Mouse (Mus musculus) forebrain, embryonic 13.5 days (tissue): ENCODE measurements around the gene Ldlr. TPM values are rescaled to one million over a fixed set of nuclear protein-coding genes. Genes with fewer than 3 reads are reported as not detected.
"Not testable (repeated sequence)": the region's sequence is repeated elsewhere in the genome, so short reads cannot be mapped to it uniquely, and the experiment has no call there.

Experiments
- ATAC-seq: fragments of 200-750 bp; cut with Nextera tagmentation; 2 replicates; pipeline ENCODE4 v1.8.0; 2017
- H3K27ac ChIP-seq: fragments of 300-500 bp; sonication (generic); 2 replicates; pipeline ENCODE4 v1.5.1; 2015; ENCODE audit warnings: inconsistent platforms, mild to moderate bottlenecking, moderate library complexity
- H3K27me3 ChIP-seq: fragments of 300-500 bp; sonication (generic); 2 replicates; pipeline ENCODE4 v1.6.1; 2015; ENCODE audit warnings: mild to moderate bottlenecking, inconsistent platforms
- H3K36me3 ChIP-seq: fragments of 300-500 bp; sonication (generic); 2 replicates; pipeline ENCODE4 v1.6.1; 2015; ENCODE audit warnings: mild to moderate bottlenecking, inconsistent platforms; ENCODE audit not compliant: poor library complexity, severe bottlenecking
- H3K4me1 ChIP-seq: fragments of 300-500 bp; sonication (generic); 2 replicates; pipeline ENCODE4 v1.6.1; 2015; ENCODE audit warnings: inconsistent platforms
- H3K4me2 ChIP-seq: fragments of 300-500 bp; sonication (generic); 2 replicates; pipeline ENCODE4 v1.6.1; 2015; ENCODE audit warnings: inconsistent platforms, mild to moderate bottlenecking, moderate library complexity
- H3K4me3 ChIP-seq: fragments of 300-500 bp; sonication (generic); 2 replicates; pipeline ENCODE4 v1.5.1; 2015; ENCODE audit warnings: mild to moderate bottlenecking, inconsistent platforms
- H3K9ac ChIP-seq: fragments of 300-500 bp; sonication (generic); 2 replicates; pipeline ENCODE4 v1.6.1; 2015; ENCODE audit warnings: mild to moderate bottlenecking, inconsistent platforms
- H3K9me3 ChIP-seq: fragments of 300-500 bp; sonication (generic); replicated peaks from 2 replicates; pipeline ENCODE4 v1.6.1; 2016; ENCODE audit warnings: inconsistent platforms
- WGBS: fragments of 180-500 bp; shearing (Covaris S2); methylation state at CpG from one replicate; pipeline ENCODE4 v1.1.7; 2015; 5-methylcytosine and 5-hydroxymethylcytosine counted together
- polyA plus RNA-seq: library from polyadenylated mRNA; unstranded; fragments of >200 nt; fragmentation: Nextera tagmentation; extraction: Ambion mirVana; gene quantifications from 2 replicates; pipeline ENCODE4 v1.2.1, GENCODE M21; 2015

Ldlr gene
- polyA plus RNA-seq, 1 experiment from 2014 or later: 21.2 TPM

DNA sequence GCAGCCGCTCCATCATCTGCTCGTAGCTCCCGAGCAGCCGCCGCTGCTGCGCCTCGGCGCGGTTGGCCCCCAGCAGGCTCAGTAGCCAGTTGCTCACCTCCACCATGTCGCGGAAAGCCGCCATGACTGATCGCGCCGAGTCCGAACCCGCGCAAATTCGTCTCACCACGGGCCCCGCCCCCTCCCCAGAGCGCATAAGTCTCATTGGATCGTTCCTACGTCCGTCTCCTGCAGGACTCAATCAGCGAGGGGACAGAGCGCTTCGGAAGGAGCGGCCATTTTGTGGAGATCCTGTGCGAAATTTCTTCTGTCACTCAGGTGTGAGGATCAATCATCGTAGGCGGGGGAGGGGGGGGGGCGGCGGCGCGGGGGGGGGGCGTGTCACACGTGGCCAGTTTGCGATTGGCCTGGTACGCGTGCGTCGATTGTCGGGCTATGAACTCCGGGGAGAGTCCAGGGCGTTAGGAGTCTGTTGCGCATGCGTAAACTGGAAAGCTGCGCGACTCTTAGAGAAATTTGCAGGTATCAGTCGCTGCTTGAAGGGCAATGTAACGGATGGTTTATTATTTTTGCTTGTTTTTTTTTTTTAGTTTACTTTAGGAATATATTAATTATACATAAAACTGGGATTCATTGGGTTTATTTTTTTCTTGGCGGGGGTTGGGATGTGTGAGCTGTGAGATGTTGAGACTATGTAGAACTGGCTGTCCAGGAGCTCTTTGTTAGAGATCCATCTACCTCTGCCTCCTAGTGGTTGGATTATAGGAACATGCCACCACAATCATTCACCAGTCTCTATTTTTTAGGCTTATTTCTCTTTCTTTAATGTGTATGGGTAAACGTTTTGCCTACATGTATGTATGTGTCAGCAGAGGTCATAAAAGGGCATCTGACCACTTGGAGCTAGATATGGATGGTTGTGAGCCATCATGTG is 37.1 kb downstream of the Ldlr start, which contains the start of gene Spc24:
Gene Spc24, minus strand, starts transcription at position 149 of the 934 bp plus-strand sequence.
- Histone ChIP-seq H3K36me3 (peaks cover 23% of the 10 kb centered on the region), H3K27ac (peak within 1 kb of the TSS; percentile 65), H3K4me3 (peak within 1 kb of the TSS; percentile 81), H3K9me3 (no peaks in the 10 kb centered on the region), H3K27me3 (no peaks in the 10 kb centered on the region), H3K4me2 (peak within 1 kb of the TSS; percentile 80), H3K9ac (peak within 1 kb of the TSS; percentile 81), H3K4me1 (peaks cover 16% of the 10 kb centered on the region)
- peak; percentile 97 for ATAC-seq
- WGBS: under 1% methylated on average over 49 of the region's 54 CpGs

- Histone ChIP-seq H3K4me3 (no peak overlapping the region), H3K4me1 (peaks cover 16% of the 10 kb centered on the region), H3K27me3 (no peaks in the 10 kb centered on the region), H3K9ac (no peak overlapping the region), H3K4me2 (no peak overlapping the region), H3K9me3 (no peaks in the 10 kb centered on the region), H3K27ac (no peak overlapping the region), H3K36me3 (peaks cover 8% of the 10 kb centered on the region)
- ATAC-seq: no peak
Measured at GRCm38 (mm10) chr9:21762135-21762534, 38.9 kb downstream of the Ldlr start.

- peaks cover 16% of the 10 kb centered on the region for H3K4me1 ChIP-seq
- H3K4me2 ChIP-seq: no peak overlapping the region
- H3K9ac ChIP-seq: no peak overlapping the region
- no peaks in the 10 kb centered on the region for H3K27me3 ChIP-seq
- ATAC-seq: no peak
- H3K4me3 ChIP-seq: no peak overlapping the region
- WGBS: 93% methylated on average over 6 of the region's 6 CpGs
- no peak overlapping the region for H3K27ac ChIP-seq
- H3K36me3 ChIP-seq: no peaks in the 10 kb centered on the region
- H3K9me3 ChIP-seq: no peaks in the 10 kb centered on the region
Measured at GRCm38 (mm10) chr9:21764084-21764999, 41.1 kb downstream of the Ldlr start.

DNA sequence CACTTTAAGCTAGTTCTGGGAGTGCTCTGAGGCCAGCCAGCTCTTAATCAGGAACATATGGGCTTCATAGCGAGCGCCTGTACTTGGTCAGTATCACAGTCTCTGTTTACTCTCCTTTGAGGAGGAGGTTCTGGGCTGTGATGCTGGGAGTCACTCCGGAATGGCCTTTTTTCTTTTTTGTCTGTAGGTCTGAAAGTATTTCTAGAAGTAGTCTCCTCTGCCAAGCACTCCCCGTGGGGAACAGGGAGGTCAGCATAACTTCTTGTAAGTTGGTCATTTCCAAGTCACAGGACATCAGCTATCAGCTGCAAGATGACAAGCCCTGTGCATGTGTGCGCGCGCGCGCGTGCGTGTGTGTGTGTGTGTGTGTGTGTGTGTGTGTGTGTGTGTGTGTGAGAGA is 44.6 kb downstream of the Ldlr start:
- no peak overlapping the region for H3K4me2 ChIP-seq
- no peak for ATAC-seq
- no peak overlapping the region for H3K4me3 ChIP-seq
- H3K9me3 ChIP-seq: no peaks in the 10 kb centered on the region
- no peak overlapping the region for H3K27ac ChIP-seq
- H3K36me3 ChIP-seq: no peaks in the 10 kb centered on the region
- 85% methylated on average over 11 of the region's 11 CpGs for WGBS
- H3K9ac ChIP-seq: no peak overlapping the region
- H3K4me1 ChIP-seq: peaks cover 10% of the 10 kb centered on the region
- no peaks in the 10 kb centered on the region for H3K27me3 ChIP-seq

- Histone ChIP-seq H3K27ac (peak overlapping the region; percentile 74), H3K27me3 (no peaks in the 10 kb centered on the region), H3K4me2 (no peak overlapping the region), H3K9ac (peak overlapping the region; percentile 16; the same call in 1 of the 2 replicates), H3K36me3 (no peaks in the 10 kb centered on the region), H3K4me3 (no peak overlapping the region), H3K4me1 (peaks cover 10% of the 10 kb centered on the region), H3K9me3 (no peaks in the 10 kb centered on the region)
- no peak for ATAC-seq
- 64% methylated on average over 13 of the region's 13 CpGs for WGBS
Measured at GRCm38 (mm10) chr9:21768511-21769411, 45.5 kb downstream of the Ldlr start.

DNA sequence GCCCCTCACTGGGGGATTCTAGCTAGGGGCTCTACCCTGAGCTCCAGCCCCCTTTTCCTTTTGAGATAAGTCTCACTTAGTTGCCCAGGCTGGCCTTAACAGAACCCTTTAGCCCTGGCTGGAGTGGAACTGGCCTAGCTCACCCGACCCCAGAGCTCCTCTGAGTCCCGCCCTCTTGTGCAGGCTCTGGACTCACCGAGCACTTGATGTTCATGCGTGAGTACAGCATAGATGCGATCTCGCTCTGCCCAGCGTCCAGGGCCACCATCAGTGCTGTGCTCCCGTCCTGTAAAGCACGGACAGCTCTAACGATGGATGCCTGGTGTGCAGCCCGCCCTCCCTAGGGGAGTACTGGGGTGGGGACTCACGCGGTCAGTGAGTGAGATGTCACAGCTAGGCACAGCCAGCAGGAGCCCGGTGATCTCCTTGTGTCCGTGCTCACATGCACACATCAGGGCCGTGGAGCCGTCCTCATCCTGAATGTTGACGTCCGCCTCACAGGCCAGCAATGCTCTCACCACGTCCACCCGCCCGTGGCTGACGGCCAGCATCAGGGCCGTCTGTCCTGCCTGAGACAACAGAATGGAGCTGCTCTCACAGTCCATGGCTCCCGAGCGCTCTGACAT is 46.4 kb downstream of the Ldlr start:
- Histone ChIP-seq H3K27me3 (no peaks in the 10 kb centered on the region), H3K4me3 (no peak overlapping the region), H3K9ac (no peak overlapping the region), H3K9me3 (no peaks in the 10 kb centered on the region), H3K27ac (0 out of 2 replicates have a peak overlapping the region, but pooled peaks have one; percentile 74), H3K36me3 (no peaks in the 10 kb centered on the region), H3K4me1 (peaks cover 10% of the 10 kb centered on the region), H3K4me2 (no peak overlapping the region)
- no peak for ATAC-seq
- 81% methylated on average over 26 of the region's 26 CpGs for WGBS

GRCm38 (mm10) chr9:21773396-21773795 is 50.1 kb downstream of the Ldlr start:
- H3K9ac ChIP-seq, H3K4me3 ChIP-seq, H3K4me2 ChIP-seq, H3K27ac ChIP-seq, H3K9me3 ChIP-seq, H3K27me3 ChIP-seq, H3K4me1 ChIP-seq, ATAC-seq: not testable (repeated sequence)
- H3K36me3 ChIP-seq: peaks cover 18% of the 10 kb centered on the region
- WGBS: 84% methylated on average over 5 of the region's 5 CpGs

- H3K9ac ChIP-seq: no peak overlapping the region
- WGBS: 90% methylated on average over 16 of the region's 16 CpGs
- H3K9me3 ChIP-seq: no peaks in the 10 kb centered on the region
- no peak overlapping the region for H3K27ac ChIP-seq
- no peaks in the 10 kb centered on the region for H3K4me1 ChIP-seq
- no peak overlapping the region for H3K4me3 ChIP-seq
- no peak overlapping the region for H3K4me2 ChIP-seq
- peaks cover 25% of the 10 kb centered on the region for H3K36me3 ChIP-seq
- no peaks in the 10 kb centered on the region for H3K27me3 ChIP-seq
- no peak for ATAC-seq
Measured at GRCm38 (mm10) chr9:21774353-21774752, 51.1 kb downstream of the Ldlr start.

DNA sequence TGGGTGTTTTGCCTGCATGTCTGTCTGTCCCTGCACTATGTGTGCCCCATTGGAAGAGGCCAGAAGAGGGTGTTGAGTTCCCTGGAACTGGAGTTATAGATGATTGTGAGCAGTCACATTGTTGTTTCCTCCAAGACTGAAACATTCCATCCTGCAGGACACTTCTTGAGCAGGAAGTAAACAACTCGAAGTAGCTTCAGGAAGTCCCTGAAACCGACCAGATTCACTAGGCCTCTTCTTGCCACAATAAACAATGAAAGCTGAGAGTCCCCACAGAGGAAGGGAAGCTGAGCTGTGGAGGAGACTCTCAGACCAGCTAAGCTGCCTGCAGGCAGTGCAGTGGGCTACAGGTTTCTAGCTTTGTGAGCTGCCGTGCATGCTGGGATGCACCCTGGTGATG is 54.4 kb downstream of the Ldlr start:
- no peak overlapping the region for H3K27ac ChIP-seq
- no peak overlapping the region for H3K4me2 ChIP-seq
- peaks cover 36% of the 10 kb centered on the region for H3K36me3 ChIP-seq
- no peak overlapping the region for H3K9ac ChIP-seq
- no peaks in the 10 kb centered on the region for H3K4me1 ChIP-seq
- WGBS: 88% methylated on average over 3 of the region's 3 CpGs
- ATAC-seq: no peak
- H3K4me3 ChIP-seq: no peak overlapping the region
- no peaks in the 10 kb centered on the region for H3K27me3 ChIP-seq
- no peaks in the 10 kb centered on the region for H3K9me3 ChIP-seq

DNA sequence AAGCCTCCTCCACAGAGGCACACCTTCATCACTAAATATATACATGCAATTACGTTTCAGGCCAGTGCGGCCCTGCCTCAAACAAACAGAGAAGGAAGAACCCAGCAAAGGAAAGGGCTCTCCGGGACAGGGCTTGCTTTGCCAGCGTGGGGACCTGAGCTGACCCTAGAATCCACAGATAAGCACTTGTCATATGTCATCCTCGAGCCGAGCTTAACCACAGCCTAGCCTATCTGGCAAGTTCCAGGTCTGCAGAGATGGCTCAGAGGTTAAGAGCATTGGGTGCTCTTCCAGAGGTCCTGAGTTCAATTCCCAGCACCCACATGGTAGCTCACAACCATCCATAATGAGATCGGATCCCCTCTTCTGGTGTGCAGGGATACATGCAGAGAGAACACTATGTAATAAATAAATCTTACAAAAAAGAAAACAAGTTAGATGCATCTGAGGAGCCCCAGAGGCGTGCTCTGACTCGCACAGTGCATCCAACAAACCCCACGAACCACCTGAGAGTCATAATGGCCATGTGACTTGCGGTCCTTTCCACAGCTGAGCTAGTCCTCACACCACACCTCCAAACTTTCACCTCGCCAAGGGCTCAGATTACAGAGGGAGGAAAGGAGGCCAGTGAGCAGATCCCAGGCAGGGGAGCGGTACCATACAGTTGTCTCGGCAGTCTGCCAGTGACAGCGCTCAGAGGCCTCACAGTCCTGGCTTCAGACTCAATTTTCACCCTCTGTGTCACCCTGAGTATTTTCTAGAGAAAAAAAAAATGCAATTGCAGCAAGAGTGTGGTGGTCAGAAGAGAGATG is 58.6 kb downstream of the Ldlr start:
- no peaks in the 10 kb centered on the region for H3K27me3 ChIP-seq
- WGBS: 86% methylated on average over 15 of the region's 15 CpGs
- no peak overlapping the region for H3K4me3 ChIP-seq
- no peak overlapping the region for H3K27ac ChIP-seq
- peaks cover 27% of the 10 kb centered on the region for H3K36me3 ChIP-seq
- ATAC-seq: no peak
- no peaks in the 10 kb centered on the region for H3K4me1 ChIP-seq
- no peaks in the 10 kb centered on the region for H3K9me3 ChIP-seq
- no peak overlapping the region for H3K4me2 ChIP-seq
- no peak overlapping the region for H3K9ac ChIP-seq
